Mouse (Mus musculus) stomach, embryonic 16.5 days (tissue): ENCODE measurements at regions not wholly inside any gene's neighbourhood (a gene's known extent, or its start where the extent isn't known, plus 50 kb on each side); places are given as distances from the start of the nearest gene placed in this dataset.

ENCODE experiments used
- ATAC-seq: fragments of 200-750 bp; cut with Nextera tagmentation; 2 replicates; pipeline ENCODE4 v1.8.0; 2017; ENCODE audit warnings: moderate number of reproducible peaks, moderate TSS enrichment; ENCODE audit not compliant: insufficient read depth, low FRiP score
- H3K27ac ChIP-seq: fragments of 300-500 bp; sonication (generic); 2 replicates; pipeline ENCODE4 v1.5.1; 2014; ENCODE audit warnings: low read length
- H3K27me3 ChIP-seq: fragments of 300-500 bp; sonication (generic); 2 replicates; pipeline ENCODE4 v1.6.1; 2014; ENCODE audit warnings: low read length, control low read depth, mixed read lengths; ENCODE audit not compliant: control insufficient read depth, insufficient read depth
- H3K36me3 ChIP-seq: fragments of 300-500 bp; sonication (generic); 2 replicates; pipeline ENCODE4 v1.6.1; 2014; ENCODE audit warnings: low read length; ENCODE audit not compliant: control insufficient read depth, insufficient read depth
- H3K4me1 ChIP-seq: fragments of 300-500 bp; sonication (generic); 2 replicates; pipeline ENCODE4 v1.6.1; 2014; ENCODE audit warnings: low read length, control low read depth, mixed read lengths; ENCODE audit not compliant: control insufficient read depth, insufficient read depth
- H3K4me2 ChIP-seq: fragments of 300-500 bp; sonication (generic); 2 replicates; pipeline ENCODE4 v1.6.1; 2014; ENCODE audit warnings: low read depth, low read length, mixed read lengths
- H3K4me3 ChIP-seq: fragments of 300-500 bp; sonication (generic); replicated peaks from 2 replicates; pipeline ENCODE4 v1.5.1; 2014; ENCODE audit warnings: mild to moderate bottlenecking, low read length
- H3K9ac ChIP-seq: fragments of 300-500 bp; sonication (generic); 2 replicates; pipeline ENCODE4 v1.6.1; 2014; ENCODE audit warnings: low read length
- H3K9me3 ChIP-seq: fragments of 300-500 bp; sonication (generic); replicated peaks from 2 replicates; pipeline ENCODE4 v1.6.1; 2016; ENCODE audit warnings: low read length, control low read depth; ENCODE audit not compliant: control insufficient read depth
- WGBS: fragments of 180-500 bp; shearing (Covaris S2); extraction: QIAGEN DNeasy Blood & Tissue Kit; methylation state at CpG from one replicate; pipeline ENCODE4 v1.1.7; 2014; 5-methylcytosine and 5-hydroxymethylcytosine counted together

- no peak overlapping the region for H3K4me2 ChIP-seq
- no peak for ATAC-seq
- no peaks in the 10 kb centered on the region for H3K4me1 ChIP-seq
- H3K9ac ChIP-seq = no peak overlapping the region
- WGBS = 75% methylated on average over 3 of the region's 3 CpGs
- H3K36me3 ChIP-seq = no peaks in the 10 kb centered on the region
- no peaks in the 10 kb centered on the region for H3K27me3 ChIP-seq
- no peaks in the 10 kb centered on the region for H3K9me3 ChIP-seq
- no peak overlapping the region for H3K4me3 ChIP-seq
- H3K27ac ChIP-seq = no peak overlapping the region
Observed at GRCm38 (mm10) chr9:50257162-50257561, 87.6 kb downstream of the Rpl10-ps3 start.

- Histone ChIP-seq H3K27me3 (no peaks in the 10 kb centered on the region), H3K4me3 (no peak overlapping the region), H3K9me3 (no peaks in the 10 kb centered on the region), H3K36me3 (no peaks in the 10 kb centered on the region), H3K27ac (no peak overlapping the region), H3K4me2 (no peak overlapping the region), H3K4me1 (no peaks in the 10 kb centered on the region; the same call in 1 of the 2 replicates), H3K9ac (no peak overlapping the region)
- WGBS = 41% methylated on average over 5 of the region's 5 CpGs
- 0 out of 2 replicates have a peak, but pooled peaks have one; percentile 50 for ATAC-seq
Observed at GRCm38 (mm10) chr9:50244982-50245671, 99.6 kb downstream of the Rpl10-ps3 start.

- Histone ChIP-seq H3K36me3 (no peaks in the 10 kb centered on the region), H3K27ac (no peak overlapping the region), H3K9ac (no peak overlapping the region), H3K27me3 (no peaks in the 10 kb centered on the region), H3K4me1 (peaks cover 7% of the 10 kb centered on the region), H3K9me3 (no peaks in the 10 kb centered on the region), H3K4me2 (no peak overlapping the region), H3K4me3 (no peak overlapping the region)
- WGBS = 46% methylated on average over 8 of the region's 8 CpGs
- ATAC-seq = no peak
Observed at GRCm38 (mm10) chr9:50240923-50241322, 103.8 kb downstream of the Rpl10-ps3 start.

GRCm38 (mm10) chr9:50235908-50236307, 108.9 kb downstream of the Rpl10-ps3 start:
- H3K4me3 ChIP-seq = no peak overlapping the region
- peaks cover 8% of the 10 kb centered on the region for H3K4me1 ChIP-seq
- no peak overlapping the region for H3K27ac ChIP-seq
- H3K36me3 ChIP-seq = no peaks in the 10 kb centered on the region
- WGBS = 53% methylated on average over 1 of the region's 1 CpGs
- peak; percentile 74; the same call in 1 of the 2 replicates for ATAC-seq
- no peak overlapping the region for H3K4me2 ChIP-seq
- no peak overlapping the region for H3K9ac ChIP-seq
- no peaks in the 10 kb centered on the region for H3K27me3 ChIP-seq
- H3K9me3 ChIP-seq = no peaks in the 10 kb centered on the region

- no peaks in the 10 kb centered on the region for H3K27me3 ChIP-seq
- H3K4me1 ChIP-seq = peaks cover 8% of the 10 kb centered on the region
- H3K9ac ChIP-seq = no peak overlapping the region
- no peaks in the 10 kb centered on the region for H3K9me3 ChIP-seq
- WGBS = 82% methylated on average over 6 of the region's 6 CpGs
- no peak overlapping the region for H3K4me3 ChIP-seq
- no peak for ATAC-seq
- no peak overlapping the region for H3K4me2 ChIP-seq
- no peaks in the 10 kb centered on the region for H3K36me3 ChIP-seq
- H3K27ac ChIP-seq = no peak overlapping the region
Observed at GRCm38 (mm10) chr9:50234655-50235054, 110.1 kb downstream of the Rpl10-ps3 start.

GRCm38 (mm10) chr9:50232958-50233510, 111.7 kb downstream of the Rpl10-ps3 start:
- 85% methylated on average over 4 of the region's 4 CpGs for WGBS
- ATAC-seq = no peak
- no peak overlapping the region for H3K9ac ChIP-seq
- H3K9me3 ChIP-seq = no peaks in the 10 kb centered on the region
- H3K4me2 ChIP-seq = no peak overlapping the region
- peaks cover 8% of the 10 kb centered on the region for H3K4me1 ChIP-seq
- H3K27ac ChIP-seq = no peak overlapping the region
- H3K27me3 ChIP-seq = no peaks in the 10 kb centered on the region
- no peaks in the 10 kb centered on the region for H3K36me3 ChIP-seq
- no peak overlapping the region for H3K4me3 ChIP-seq

GRCm38 (mm10) chr9:50210481-50210880, 134.3 kb downstream of the Rpl10-ps3 start:
- no peaks in the 10 kb centered on the region for H3K4me1 ChIP-seq
- ATAC-seq = no peak
- H3K36me3 ChIP-seq = no peaks in the 10 kb centered on the region
- no peak overlapping the region for H3K27ac ChIP-seq
- no peak overlapping the region for H3K9ac ChIP-seq
- 50% methylated on average over 5 of the region's 5 CpGs for WGBS
- no peaks in the 10 kb centered on the region for H3K27me3 ChIP-seq
- H3K4me3 ChIP-seq = no peak overlapping the region
- no peaks in the 10 kb centered on the region for H3K9me3 ChIP-seq
- no peak overlapping the region for H3K4me2 ChIP-seq

GRCm38 (mm10) chr9:50199422-50200218, 145.1 kb downstream of the Rpl10-ps3 start:
- Histone ChIP-seq H3K4me1 (peaks cover 6% of the 10 kb centered on the region; the same call in 1 of the 2 replicates), H3K4me2 (no peak overlapping the region), H3K36me3 (no peaks in the 10 kb centered on the region), H3K9ac (no peak overlapping the region), H3K27me3 (no peaks in the 10 kb centered on the region), H3K27ac (peak overlapping the region; percentile 77), H3K4me3 (no peak overlapping the region), H3K9me3 (no peaks in the 10 kb centered on the region)
- 35% methylated on average over 7 of the region's 7 CpGs for WGBS
- peak; percentile 79 for ATAC-seq
